Mouse (Mus musculus) testis, postnatal 14 days (tissue): ENCODE measurements around the gene Ccdc149.

ENCODE experiments used
- DNase-seq: peaks from one replicate; pipeline ENCODE4 v3.0.0; 2021; ENCODE audit warnings: low spot score

The Ccdc149 gene

GRCm38 (mm10) chr5:52440278-52440677 is 31.0 kb downstream of the Ccdc149 start:
- no peak for DNase-seq

GRCm38 (mm10) chr5:52438946-52439345 is 32.4 kb downstream of the Ccdc149 start:
- DNase-seq: no peak

GRCm38 (mm10) chr5:52435533-52435932 is 35.8 kb downstream of the Ccdc149 start:
- no peak for DNase-seq

- no peak for DNase-seq
Measured at GRCm38 (mm10) chr5:52431276-52431844, 40.0 kb downstream of the Ccdc149 start.

- no peak for DNase-seq
Measured at GRCm38 (mm10) chr5:52429731-52430480, 41.4 kb downstream of the Ccdc149 start.

- DNase-seq: no peak
Measured at GRCm38 (mm10) chr5:52428613-52429012, 42.7 kb downstream of the Ccdc149 start.

- no peak for DNase-seq
Measured at GRCm38 (mm10) chr5:52425819-52426218, 45.5 kb downstream of the Ccdc149 start.

- no peak for DNase-seq
Measured at GRCm38 (mm10) chr5:52423893-52424292, 47.4 kb downstream of the Ccdc149 start.

GRCm38 (mm10) chr5:52416485-52416884 is 54.8 kb downstream of the Ccdc149 start:
- DNase-seq: no peak

GRCm38 (mm10) chr5:52415917-52416316 is 55.4 kb downstream of the Ccdc149 start:
- no peak for DNase-seq

- no peak for DNase-seq
Measured at GRCm38 (mm10) chr5:52415193-52415592, 56.1 kb downstream of the Ccdc149 start.

- no peak for DNase-seq
Measured at GRCm38 (mm10) chr5:52411567-52411966, 59.8 kb downstream of the Ccdc149 start.

- DNase-seq: no peak
Measured at GRCm38 (mm10) chr5:52410197-52410596, 61.1 kb downstream of the Ccdc149 start.

- DNase-seq: no peak
Measured at GRCm38 (mm10) chr5:52408668-52409315, 62.5 kb downstream of the Ccdc149 start.

- no peak for DNase-seq
Measured at GRCm38 (mm10) chr5:52404373-52404772, 66.9 kb downstream of the Ccdc149 start.

GRCm38 (mm10) chr5:52393756-52394155 is 77.6 kb downstream of the Ccdc149 start:
- DNase-seq: no peak

GRCm38 (mm10) chr5:52391471-52391870 is 79.8 kb downstream of the Ccdc149 start:
- DNase-seq: no peak

- no peak for DNase-seq
Measured at GRCm38 (mm10) chr5:52390381-52390780, 80.9 kb downstream of the Ccdc149 start.

GRCm38 (mm10) chr5:52388092-52388749 is 83.1 kb downstream of the Ccdc149 start:
- no peak for DNase-seq

GRCm38 (mm10) chr5:52386016-52386415 is 85.3 kb downstream of the Ccdc149 start:
- DNase-seq: no peak

- no peak for DNase-seq
Measured at GRCm38 (mm10) chr5:52383748-52384147, 87.6 kb downstream of the Ccdc149 start.

- DNase-seq: no peak
Measured at GRCm38 (mm10) chr5:52382837-52383236, 88.5 kb downstream of the Ccdc149 start.

GRCm38 (mm10) chr5:52375847-52376246 is 95.5 kb downstream of the Ccdc149 start:
- no peak for DNase-seq
